Mouse (Mus musculus): ENCODE results near the gene Jak3. TPM values are rescaled to one million over a fixed set of nuclear protein-coding genes. Genes with fewer than 3 reads are reported as not detected.

The Jak3 gene
- polyA plus RNA-seq (2012; rRNA removed): 14.3 and 20.3 TPM in 2 replicates

DNA sequence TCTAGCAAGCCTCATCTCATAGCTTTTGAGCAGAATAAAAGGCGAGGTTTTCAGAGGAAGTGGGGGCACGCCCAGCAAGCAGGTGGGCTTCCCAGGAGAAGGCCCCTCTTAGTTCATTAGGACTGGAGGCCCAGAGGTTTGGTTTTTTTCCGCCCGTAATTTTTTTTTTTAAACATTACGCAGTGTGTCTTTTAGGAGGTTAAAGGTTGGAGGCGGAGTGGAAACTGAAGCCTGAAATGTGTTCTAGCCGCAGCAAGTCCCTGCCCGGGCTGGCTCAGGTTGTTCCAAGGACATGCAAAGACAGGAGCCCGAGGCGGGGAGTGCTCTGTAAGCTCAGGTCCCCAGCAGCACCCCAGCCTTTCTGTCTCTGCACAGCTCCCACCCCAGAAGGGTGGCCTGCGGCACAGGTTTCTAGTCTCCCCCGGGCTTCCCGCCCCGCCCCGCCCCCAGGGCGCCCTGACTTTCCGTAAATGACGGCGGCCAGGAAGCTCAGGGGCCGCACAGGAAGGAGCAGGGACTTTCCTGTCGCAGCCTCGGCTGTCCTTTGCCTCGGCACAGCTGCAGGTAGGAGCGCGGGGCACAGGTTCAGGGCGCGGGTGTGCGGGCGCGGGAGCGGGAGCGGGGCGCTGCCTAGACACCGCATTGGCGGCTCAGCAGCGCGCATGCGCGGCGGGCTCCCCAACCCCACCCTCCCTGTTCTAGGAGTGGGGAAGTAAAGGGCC, at the start of gene Jak3:
TSS of gene Jak3 (plus strand) at position 277 of the 722 bp plus-strand sequence.
- TF ChIP-seq CTCF (IDR thresholded peaks at IDR 0.05; ENCODE audit: extremely low read depth, insufficient read length, insufficient replicate concordance, low read depth, low read length) (no peak), POLR2A (IDR thresholded peaks at IDR 0.05; ENCODE audit: low read depth, low read length) (no peak)
- 0 out of 2 replicates have a peak, but pooled peaks cover 1% of the 10 kb centered on the region for H3K27me3 ChIP-seq (ENCODE audit: control insufficient read depth, insufficient read depth, low read length)
- peak within 1 kb of the TSS; percentile 66 for H3K27ac ChIP-seq (ENCODE audit: insufficient read depth, low read depth, low read length)
- H3K4me3 ChIP-seq (ENCODE audit: low read depth, low read length): peak within 1 kb of the TSS; percentile 82
- H3K4me1 ChIP-seq (ENCODE audit: control insufficient read depth, insufficient read depth, insufficient read length, low read length): peaks cover 8% of the 10 kb centered on the region
- WGBS: under 1% methylated on average over 40 of the region's 40 CpGs
- peaks cover 1% of the 10 kb centered on the region; the same call in 1 of the 2 replicates for H3K36me3 ChIP-seq (ENCODE audit: control insufficient read depth, insufficient read depth, low read length)

- no peaks in the 10 kb centered on the region; the same call in 1 of the 2 replicates for H3K27me3 ChIP-seq (ENCODE audit: control insufficient read depth, insufficient read depth, low read length)
- 90% methylated on average over 9 of the region's 9 CpGs for WGBS
- peaks cover 19% of the 10 kb centered on the region for H3K4me1 ChIP-seq (ENCODE audit: control insufficient read depth, insufficient read depth, insufficient read length, low read length)
- no peak overlapping the region for H3K27ac ChIP-seq (ENCODE audit: insufficient read depth, low read depth, low read length)
- H3K4me3 ChIP-seq (ENCODE audit: low read depth, low read length): no peak overlapping the region
- peaks cover 18% of the 10 kb centered on the region for H3K36me3 ChIP-seq (ENCODE audit: control insufficient read depth, insufficient read depth, low read length)
- TF ChIP-seq CTCF (IDR thresholded peaks at IDR 0.05; ENCODE audit: extremely low read depth, insufficient read length, insufficient replicate concordance, low read depth, low read length) (no peak), POLR2A (IDR thresholded peaks at IDR 0.05; ENCODE audit: low read depth, low read length) (no peak)
These were observed 49.3 kb upstream of the Jak3 start for GRCm38 (mm10) chr8:71626753-71627152.

DNA sequence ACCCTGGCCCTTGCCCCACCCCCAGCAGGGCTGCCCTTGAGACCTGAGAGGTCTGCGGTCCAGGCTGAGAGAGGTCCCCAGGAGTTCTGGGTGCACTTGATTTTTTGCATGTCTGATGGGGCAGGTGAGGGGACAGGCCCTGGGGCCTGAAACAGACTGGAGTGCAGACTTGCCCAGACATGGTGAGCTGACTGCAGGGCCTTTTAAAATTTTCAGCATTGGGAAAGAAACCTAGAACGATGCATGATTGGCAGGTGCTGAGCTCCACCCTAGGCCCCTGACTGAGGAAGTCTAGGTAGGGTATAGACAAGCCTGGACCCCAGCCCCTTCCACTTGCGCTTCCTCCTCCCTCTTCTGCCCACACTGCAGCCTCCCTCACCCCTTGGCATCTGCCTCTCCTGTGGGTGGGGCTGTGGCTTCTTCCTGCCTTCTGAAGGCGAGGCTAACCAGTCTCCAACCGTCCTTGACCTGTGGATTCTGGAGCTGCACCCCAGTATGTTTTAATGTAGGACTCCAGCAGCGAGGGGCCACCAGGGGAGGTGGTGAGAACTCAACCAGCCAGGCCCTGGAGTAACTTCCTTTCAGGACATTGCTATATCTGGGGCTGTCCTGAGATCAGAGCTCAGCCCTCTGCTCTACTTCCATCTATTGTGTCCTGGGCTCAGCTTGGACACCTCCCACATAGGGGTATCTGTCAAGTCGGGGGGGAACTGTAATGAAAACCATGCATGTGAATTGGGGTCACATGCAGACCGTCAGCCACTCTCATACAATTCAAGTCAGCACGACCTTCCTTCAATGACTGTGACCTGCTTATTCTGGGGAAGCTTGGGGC, 48.6 kb upstream of the Jak3 start:
- Histone ChIP-seq H3K36me3 (ENCODE audit: control insufficient read depth, insufficient read depth, low read length) (peaks cover 14% of the 10 kb centered on the region), H3K27me3 (ENCODE audit: control insufficient read depth, insufficient read depth, low read length) (no peaks in the 10 kb centered on the region; the same call in 1 of the 2 replicates), H3K4me3 (ENCODE audit: low read depth, low read length) (no peak overlapping the region), H3K27ac (ENCODE audit: insufficient read depth, low read depth, low read length) (no peak overlapping the region), H3K4me1 (ENCODE audit: control insufficient read depth, insufficient read depth, insufficient read length, low read length) (peaks cover 19% of the 10 kb centered on the region)
- TF ChIP-seq POLR2A (IDR thresholded peaks at IDR 0.05; ENCODE audit: low read depth, low read length) (no peak), CTCF (IDR thresholded peaks at IDR 0.05; ENCODE audit: extremely low read depth, insufficient read length, insufficient replicate concordance, low read depth, low read length) (no peak)
- WGBS: 33% methylated on average over 9 of the region's 9 CpGs

- peak overlapping the region; percentile 62 for H3K4me3 ChIP-seq (ENCODE audit: low read depth, low read length)
- TF ChIP-seq POLR2A (IDR thresholded peaks at IDR 0.05; ENCODE audit: low read depth, low read length): no peak
- TF ChIP-seq CTCF (IDR thresholded peaks at IDR 0.05; ENCODE audit: extremely low read depth, insufficient read length, insufficient replicate concordance, low read depth, low read length): no peak
- 0 out of 2 replicates have a peak, but pooled peaks cover 8% of the 10 kb centered on the region for H3K36me3 ChIP-seq (ENCODE audit: control insufficient read depth, insufficient read depth, low read length)
- H3K27me3 ChIP-seq (ENCODE audit: control insufficient read depth, insufficient read depth, low read length): no peaks in the 10 kb centered on the region; the same call in 1 of the 2 replicates
- peaks cover 19% of the 10 kb centered on the region for H3K4me1 ChIP-seq (ENCODE audit: control insufficient read depth, insufficient read depth, insufficient read length, low read length)
- WGBS: 6% methylated on average over 16 of the region's 16 CpGs
- no peak overlapping the region for H3K27ac ChIP-seq (ENCODE audit: insufficient read depth, low read depth, low read length)
These were observed 47.5 kb upstream of the Jak3 start for GRCm38 (mm10) chr8:71628396-71629095.

- WGBS: under 1% methylated on average over 55 of the region's 55 CpGs
- TF ChIP-seq CTCF (IDR thresholded peaks at IDR 0.05; ENCODE audit: extremely low read depth, insufficient read length, insufficient replicate concordance, low read depth, low read length): peak; percentile 31; the same call in 1 of the 2 replicates
- TF ChIP-seq POLR2A (IDR thresholded peaks at IDR 0.05; ENCODE audit: low read depth, low read length): no peak
- Histone ChIP-seq H3K4me3 (ENCODE audit: low read depth, low read length) (peak overlapping the region; percentile 62), H3K27me3 (ENCODE audit: control insufficient read depth, insufficient read depth, low read length) (no peaks in the 10 kb centered on the region; the same call in 1 of the 2 replicates), H3K36me3 (ENCODE audit: control insufficient read depth, insufficient read depth, low read length) (0 out of 2 replicates have a peak, but pooled peaks cover 7% of the 10 kb centered on the region), H3K4me1 (ENCODE audit: control insufficient read depth, insufficient read depth, insufficient read length, low read length) (peaks cover 19% of the 10 kb centered on the region), H3K27ac (ENCODE audit: insufficient read depth, low read depth, low read length) (no peak overlapping the region)
These were observed 46.9 kb upstream of the Jak3 start for GRCm38 (mm10) chr8:71629096-71629697.

DNA sequence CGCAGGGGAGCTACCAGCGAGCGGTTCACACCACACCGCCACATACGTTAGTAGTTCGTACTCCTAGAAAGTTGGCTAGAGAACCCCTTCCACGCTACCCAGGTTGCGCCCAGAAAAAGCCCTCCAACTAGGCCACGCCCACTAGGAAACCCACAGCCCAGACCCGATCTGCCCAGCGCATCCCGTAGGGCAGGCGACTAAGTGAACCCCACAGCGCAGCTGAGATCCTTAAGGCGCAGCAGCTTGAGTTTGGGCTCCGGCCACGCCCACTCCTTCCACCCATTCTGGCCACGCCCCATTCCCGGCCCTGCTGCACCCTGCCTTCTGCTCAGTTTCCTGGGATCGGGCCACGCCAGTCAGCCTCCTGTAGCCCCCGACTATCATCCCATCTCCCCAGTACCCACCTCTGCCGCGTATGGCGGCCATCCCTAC, 46.3 kb upstream of the Jak3 start:
- 0 out of 2 replicates have a peak, but pooled peaks cover 2% of the 10 kb centered on the region for H3K36me3 ChIP-seq (ENCODE audit: control insufficient read depth, insufficient read depth, low read length)
- H3K4me3 ChIP-seq (ENCODE audit: low read depth, low read length): peak overlapping the region; percentile 62
- H3K27ac ChIP-seq (ENCODE audit: insufficient read depth, low read depth, low read length): no peak overlapping the region
- H3K27me3 ChIP-seq (ENCODE audit: control insufficient read depth, insufficient read depth, low read length): no peaks in the 10 kb centered on the region; the same call in 1 of the 2 replicates
- peaks cover 19% of the 10 kb centered on the region for H3K4me1 ChIP-seq (ENCODE audit: control insufficient read depth, insufficient read depth, insufficient read length, low read length)
- TF ChIP-seq POLR2A (IDR thresholded peaks at IDR 0.05; ENCODE audit: low read depth, low read length): no peak
- 3% methylated on average over 25 of the region's 25 CpGs for WGBS

All from small intestine, adult 2 months (tissue).